Mouse (Mus musculus): ENCODE results near the gene Parp12. TPM values are rescaled to one million over a fixed set of nuclear protein-coding genes. Genes with fewer than 3 reads are reported as not detected.

Gene Parp12
- polyA plus RNA-seq, 1 experiment: 9.5 TPM

DNA sequence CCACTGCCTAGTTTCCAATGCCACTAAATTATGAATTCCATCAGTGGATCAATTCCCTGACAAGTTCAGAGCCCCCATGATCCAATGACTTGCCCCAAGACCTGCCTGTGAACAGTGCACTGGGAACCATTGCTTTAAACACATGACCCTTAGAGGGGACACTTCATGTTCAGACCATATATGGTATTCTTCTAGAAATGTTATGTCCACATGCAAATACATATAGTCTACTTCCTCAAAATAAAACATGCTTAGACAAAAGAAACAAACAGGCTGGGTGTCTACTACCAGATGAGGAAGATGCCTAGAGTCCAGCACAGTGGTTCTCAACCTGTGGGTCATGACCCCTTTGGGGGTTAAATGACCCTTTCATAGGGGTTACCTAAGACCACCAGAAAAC, 41.7 kb downstream of the Parp12 start:
- Histone ChIP-seq H3K4me3 (ENCODE audit: extremely low read depth, insufficient read depth, insufficient read length) (no peak overlapping the region), H3K27ac (ENCODE audit: insufficient read depth, low read length) (no peak overlapping the region), H3K36me3 (ENCODE audit: control insufficient read depth, insufficient read depth, low read length) (no peaks in the 10 kb centered on the region), H3K4me1 (ENCODE audit: control insufficient read depth, insufficient read depth, insufficient read length) (no peaks in the 10 kb centered on the region), H3K27me3 (ENCODE audit: control insufficient read depth, insufficient read depth, low read length) (no peaks in the 10 kb centered on the region)
- DNase-seq (ENCODE audit: low read depth in 1 of 2, low spot score in 2 of 2): no peak
- no peak for TF ChIP-seq POLR2A (IDR thresholded peaks at IDR 0.05; ENCODE audit: low read depth, low read length)
- no peak for TF ChIP-seq CTCF (IDR thresholded peaks at IDR 0.05; ENCODE audit: extremely low read depth, insufficient read depth, insufficient read length, insufficient replicate concordance)

DNA sequence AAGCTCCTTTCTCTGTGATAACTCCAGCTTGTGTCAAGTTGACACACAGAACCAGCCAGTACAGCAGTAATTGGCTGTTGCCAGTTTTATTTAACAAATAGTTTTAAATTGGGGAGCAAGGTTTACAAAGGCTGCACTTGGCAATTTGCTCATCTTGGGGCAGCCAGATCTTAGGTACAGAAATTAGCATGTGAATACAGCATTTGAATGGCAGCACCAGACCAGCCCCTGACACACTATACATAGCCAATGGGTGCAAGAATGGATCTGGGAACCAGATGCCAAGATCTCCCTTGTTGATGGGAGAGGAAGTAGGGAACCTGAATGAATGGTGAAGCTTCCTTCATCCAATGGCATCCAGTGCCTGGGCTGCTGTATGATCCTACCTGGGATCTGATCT, 44.0 kb downstream of the Parp12 start:
- no peak overlapping the region for H3K4me3 ChIP-seq (ENCODE audit: extremely low read depth, insufficient read depth, insufficient read length)
- no peaks in the 10 kb centered on the region for H3K36me3 ChIP-seq (ENCODE audit: control insufficient read depth, insufficient read depth, low read length)
- TF ChIP-seq CTCF (IDR thresholded peaks at IDR 0.05; ENCODE audit: extremely low read depth, insufficient read depth, insufficient read length, insufficient replicate concordance) (no peak), POLR2A (IDR thresholded peaks at IDR 0.05; ENCODE audit: low read depth, low read length) (no peak)
- no peaks in the 10 kb centered on the region for H3K27me3 ChIP-seq (ENCODE audit: control insufficient read depth, insufficient read depth, low read length)
- H3K27ac ChIP-seq (ENCODE audit: insufficient read depth, low read length): no peak overlapping the region
- H3K4me1 ChIP-seq (ENCODE audit: control insufficient read depth, insufficient read depth, insufficient read length): no peaks in the 10 kb centered on the region
- no peak for DNase-seq (ENCODE audit: low read depth in 1 of 2, low spot score in 2 of 2)

DNA sequence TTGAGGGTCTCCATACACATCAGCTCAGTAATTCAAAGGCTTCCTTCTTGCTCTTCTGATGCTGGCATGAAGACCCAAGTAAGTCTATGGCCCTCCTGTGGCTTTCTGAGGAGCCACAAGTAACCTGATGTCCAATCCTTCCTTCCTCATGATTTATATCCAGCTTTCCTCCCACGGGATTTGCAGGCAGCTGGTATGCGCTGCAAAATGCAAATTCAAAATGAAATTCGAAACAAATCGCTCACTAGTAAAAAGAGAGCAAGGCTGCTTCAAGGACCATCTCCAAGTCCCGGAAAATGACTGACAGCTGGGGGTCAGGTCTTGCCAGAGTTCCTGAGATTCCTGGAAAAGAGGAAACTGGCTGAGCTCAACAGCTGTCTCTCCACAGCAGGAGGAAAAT, 45.5 kb downstream of the Parp12 start:
- H3K4me3 ChIP-seq (ENCODE audit: extremely low read depth, insufficient read depth, insufficient read length): no peak overlapping the region
- DNase-seq (ENCODE audit: low read depth in 1 of 2, low spot score in 2 of 2): no peak
- 76% methylated on average over 5 of the region's 5 CpGs for WGBS
- TF ChIP-seq CTCF (IDR thresholded peaks at IDR 0.05; ENCODE audit: extremely low read depth, insufficient read depth, insufficient read length, insufficient replicate concordance): no peak
- TF ChIP-seq POLR2A (IDR thresholded peaks at IDR 0.05; ENCODE audit: low read depth, low read length): no peak
- no peak overlapping the region for H3K27ac ChIP-seq (ENCODE audit: insufficient read depth, low read length)
- no peaks in the 10 kb centered on the region for H3K4me1 ChIP-seq (ENCODE audit: control insufficient read depth, insufficient read depth, insufficient read length)
- H3K27me3 ChIP-seq (ENCODE audit: control insufficient read depth, insufficient read depth, low read length): no peaks in the 10 kb centered on the region
- no peaks in the 10 kb centered on the region for H3K36me3 ChIP-seq (ENCODE audit: control insufficient read depth, insufficient read depth, low read length)

DNA sequence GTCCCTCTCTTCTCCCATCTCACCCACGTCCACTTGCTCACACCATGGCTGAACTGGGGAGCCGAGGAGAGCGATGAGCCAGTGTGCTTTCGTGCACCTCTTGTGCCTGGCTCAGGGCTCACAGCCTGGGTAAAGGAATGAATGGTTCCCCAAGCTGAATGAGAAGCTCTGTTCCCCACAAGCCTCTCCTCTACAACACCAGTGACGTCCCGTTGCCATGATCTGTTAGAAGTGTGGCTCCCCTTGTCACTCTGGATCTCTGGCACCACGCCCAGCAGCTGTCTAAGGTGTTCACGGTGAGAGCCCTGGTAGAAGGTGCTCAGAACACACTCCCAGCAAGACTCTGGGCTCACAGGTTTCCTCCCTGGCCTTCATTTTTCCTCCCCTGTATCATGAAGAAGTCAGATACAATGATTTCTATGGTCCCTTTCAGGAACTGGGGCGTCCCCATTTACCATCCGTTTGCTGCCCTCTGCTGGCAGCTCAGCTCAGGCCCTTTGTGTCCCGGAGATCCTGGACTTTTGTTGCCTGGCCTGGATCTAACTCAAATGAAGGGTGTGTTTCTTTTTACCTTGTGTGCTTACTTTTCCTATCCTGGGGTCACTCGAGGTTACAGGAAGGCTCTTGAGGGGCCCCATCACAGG, 51.1 kb downstream of the Parp12 start:
- H3K36me3 ChIP-seq (ENCODE audit: control insufficient read depth, insufficient read depth, low read length): no peaks in the 10 kb centered on the region
- TF ChIP-seq POLR2A (IDR thresholded peaks at IDR 0.05; ENCODE audit: low read depth, low read length) (no peak), CTCF (IDR thresholded peaks at IDR 0.05; ENCODE audit: extremely low read depth, insufficient read depth, insufficient read length, insufficient replicate concordance) (peak; percentile 75; the same call in 1 of the 2 replicates)
- WGBS: 57% methylated on average over 12 of the region's 12 CpGs

DNA sequence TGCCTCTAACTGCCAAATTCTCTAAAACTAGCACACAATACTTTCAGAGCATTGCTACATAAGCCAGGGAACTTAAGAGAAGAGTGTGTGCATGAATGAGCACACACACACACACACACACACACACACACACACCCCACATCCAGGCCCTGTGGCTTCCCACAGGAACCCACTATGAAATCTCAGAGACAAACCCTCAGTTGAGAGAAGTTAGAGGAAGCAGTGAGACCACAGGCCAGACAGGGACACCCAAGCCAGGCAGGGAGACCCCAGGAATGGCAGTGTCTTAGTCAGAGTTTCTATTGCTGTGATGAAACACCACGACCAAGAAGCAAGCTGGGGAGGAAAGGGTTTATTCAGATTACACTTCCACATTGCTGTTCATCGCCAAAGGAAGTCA, 54.6 kb downstream of the Parp12 start:
- no peak overlapping the region for H3K27ac ChIP-seq (ENCODE audit: insufficient read depth, low read length)
- H3K36me3 ChIP-seq (ENCODE audit: control insufficient read depth, insufficient read depth, low read length): no peaks in the 10 kb centered on the region
- no peak overlapping the region for H3K4me3 ChIP-seq (ENCODE audit: extremely low read depth, insufficient read depth, insufficient read length)
- no peaks in the 10 kb centered on the region for H3K27me3 ChIP-seq (ENCODE audit: control insufficient read depth, insufficient read depth, low read length)
- TF ChIP-seq CTCF (IDR thresholded peaks at IDR 0.05; ENCODE audit: extremely low read depth, insufficient read depth, insufficient read length, insufficient replicate concordance) (no peak), POLR2A (IDR thresholded peaks at IDR 0.05; ENCODE audit: low read depth, low read length) (no peak)
- 36% methylated on average over 2 of the region's 2 CpGs for WGBS
- peaks cover 2% of the 10 kb centered on the region; the same call in 1 of the 2 replicates for H3K4me1 ChIP-seq (ENCODE audit: control insufficient read depth, insufficient read depth, insufficient read length)
- DNase-seq (ENCODE audit: low read depth in 1 of 2, low spot score in 2 of 2): no peak

More for the DNA sequence above, 51.1 kb downstream of the Parp12 start:
- Histone ChIP-seq H3K4me3 (ENCODE audit: extremely low read depth, insufficient read depth, insufficient read length) (no peak overlapping the region), H3K27ac (ENCODE audit: insufficient read depth, low read length) (no peak overlapping the region), H3K4me1 (ENCODE audit: control insufficient read depth, insufficient read depth, insufficient read length) (no peaks in the 10 kb centered on the region), H3K27me3 (ENCODE audit: control insufficient read depth, insufficient read depth, low read length) (no peaks in the 10 kb centered on the region)
- peak; percentile 25 to 61 for DNase-seq (ENCODE audit: low read depth in 1 of 2, low spot score in 2 of 2)

DNA sequence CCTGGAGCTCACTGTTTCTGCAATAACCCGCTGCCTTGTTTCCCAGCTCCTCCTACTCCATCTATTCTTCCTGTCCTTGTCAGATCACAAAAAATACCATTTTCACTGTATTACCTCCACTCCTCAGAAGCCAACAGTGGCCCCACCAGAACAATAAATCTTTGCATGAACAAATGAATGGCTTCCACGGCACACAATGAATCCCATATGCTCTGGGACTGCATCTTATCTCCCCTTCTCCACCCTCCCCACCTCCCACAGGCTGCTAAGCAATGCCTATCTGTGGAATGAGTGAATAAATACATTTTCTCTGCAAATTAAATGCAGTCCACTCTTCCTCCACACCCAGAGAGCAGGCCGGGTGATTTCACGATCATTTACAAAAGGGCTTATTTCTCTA, 57.0 kb downstream of the Parp12 start:
- TF ChIP-seq POLR2A (IDR thresholded peaks at IDR 0.05; ENCODE audit: low read depth, low read length) (no peak), CTCF (IDR thresholded peaks at IDR 0.05; ENCODE audit: extremely low read depth, insufficient read depth, insufficient read length, insufficient replicate concordance) (no peak)
- Histone ChIP-seq H3K27me3 (ENCODE audit: control insufficient read depth, insufficient read depth, low read length) (no peaks in the 10 kb centered on the region), H3K4me1 (ENCODE audit: control insufficient read depth, insufficient read depth, insufficient read length) (peaks cover 2% of the 10 kb centered on the region; the same call in 1 of the 2 replicates), H3K4me3 (ENCODE audit: extremely low read depth, insufficient read depth, insufficient read length) (no peak overlapping the region), H3K36me3 (ENCODE audit: control insufficient read depth, insufficient read depth, low read length) (no peaks in the 10 kb centered on the region), H3K27ac (ENCODE audit: insufficient read depth, low read length) (no peak overlapping the region)
- no peak for DNase-seq (ENCODE audit: low read depth in 1 of 2, low spot score in 2 of 2)
- 88% methylated on average over 4 of the region's 4 CpGs for WGBS

Data from spleen, adult 2 months (tissue).